Mouse (Mus musculus) lung, adult 18-20 months (tissue): ENCODE data around the gene Gtpbp4.
"Not testable (repeated sequence)": the region's sequence is repeated elsewhere in the genome, so short reads cannot be mapped to it uniquely, and the experiment has no call there.

Experiments used
- DNase-seq, 2 experiments: peaks; one replicate each; pipeline ENCODE4 v3.0.0; 2022; ENCODE audit warnings: mixed read lengths in 2 of 2

Gtpbp4 gene

GRCm38 (mm10) chr13:8995990-8996786, at the start of gene Gtpbp4:
Gene Gtpbp4 (minus strand): TSS chr13:8996083.
- DNase-seq, result peak; percentile 97

GRCm38 (mm10) chr13:9044731-9045130, 48.8 kb upstream of the Gtpbp4 start:
- no peak for DNase-seq

GRCm38 (mm10) chr13:9043289-9044049, 47.6 kb upstream of the Gtpbp4 start:
- DNase-seq, result peak; percentile 23 to 59

- DNase-seq, result no peak
These were observed 44.7 kb upstream of the Gtpbp4 start for GRCm38 (mm10) chr13:9040626-9041025.

- DNase-seq, result no peak
These were observed 36.2 kb upstream of the Gtpbp4 start for GRCm38 (mm10) chr13:9031996-9032661.

GRCm38 (mm10) chr13:9030364-9030763, 34.5 kb upstream of the Gtpbp4 start:
- DNase-seq, result no peak

GRCm38 (mm10) chr13:9027251-9027650, 31.4 kb upstream of the Gtpbp4 start:
- DNase-seq, result no peak

GRCm38 (mm10) chr13:9022623-9023022, 26.7 kb upstream of the Gtpbp4 start:
- DNase-seq, result no peak

- DNase-seq, result no peak
These were observed 25.7 kb upstream of the Gtpbp4 start for GRCm38 (mm10) chr13:9021556-9021955.

GRCm38 (mm10) chr13:9019713-9020112, 23.8 kb upstream of the Gtpbp4 start:
- DNase-seq, result no peak

GRCm38 (mm10) chr13:9018974-9019587, 23.2 kb upstream of the Gtpbp4 start:
- no peak for DNase-seq

- peak; percentile 86 to 90 for DNase-seq
These were observed 21.3 kb upstream of the Gtpbp4 start for GRCm38 (mm10) chr13:9017190-9017589.

GRCm38 (mm10) chr13:9014431-9014830, 18.5 kb upstream of the Gtpbp4 start:
- peak; percentile 79 to 82 for DNase-seq

- peak in 1 of 2 experiments; percentile 29 for DNase-seq
These were observed 17.6 kb upstream of the Gtpbp4 start for GRCm38 (mm10) chr13:9013483-9013882.

GRCm38 (mm10) chr13:9011596-9012350, 15.9 kb upstream of the Gtpbp4 start:
- peak; percentile 46 to 49 for DNase-seq

- no peak for DNase-seq
These were observed 7.4 kb upstream of the Gtpbp4 start for GRCm38 (mm10) chr13:9003306-9003705.

- DNase-seq, result no peak
These were observed 3.6 kb upstream of the Gtpbp4 start for GRCm38 (mm10) chr13:8999464-8999863.

- DNase-seq, result not testable (repeated sequence)
These were observed 1.3 kb upstream of the Gtpbp4 start for GRCm38 (mm10) chr13:8997221-8997620.

GRCm38 (mm10) chr13:8995159-8995989, 509 bp downstream of the Gtpbp4 start:
- peak in 1 of 2 experiments; percentile 11 for DNase-seq

- DNase-seq, result no peak
These were observed 3.7 kb downstream of the Gtpbp4 start for GRCm38 (mm10) chr13:8992231-8992630.

GRCm38 (mm10) chr13:8972972-8973371, 22.9 kb downstream of the Gtpbp4 start:
- no peak for DNase-seq
